Mouse (Mus musculus): ENCODE results near the gene Fmnl1. TPM values are rescaled to one million over a fixed set of nuclear protein-coding genes. Genes with fewer than 3 reads are reported as not detected.

Fmnl1 gene
- polyA plus RNA-seq, 1 experiment from 2014 or later = 7.6 TPM

DNA sequence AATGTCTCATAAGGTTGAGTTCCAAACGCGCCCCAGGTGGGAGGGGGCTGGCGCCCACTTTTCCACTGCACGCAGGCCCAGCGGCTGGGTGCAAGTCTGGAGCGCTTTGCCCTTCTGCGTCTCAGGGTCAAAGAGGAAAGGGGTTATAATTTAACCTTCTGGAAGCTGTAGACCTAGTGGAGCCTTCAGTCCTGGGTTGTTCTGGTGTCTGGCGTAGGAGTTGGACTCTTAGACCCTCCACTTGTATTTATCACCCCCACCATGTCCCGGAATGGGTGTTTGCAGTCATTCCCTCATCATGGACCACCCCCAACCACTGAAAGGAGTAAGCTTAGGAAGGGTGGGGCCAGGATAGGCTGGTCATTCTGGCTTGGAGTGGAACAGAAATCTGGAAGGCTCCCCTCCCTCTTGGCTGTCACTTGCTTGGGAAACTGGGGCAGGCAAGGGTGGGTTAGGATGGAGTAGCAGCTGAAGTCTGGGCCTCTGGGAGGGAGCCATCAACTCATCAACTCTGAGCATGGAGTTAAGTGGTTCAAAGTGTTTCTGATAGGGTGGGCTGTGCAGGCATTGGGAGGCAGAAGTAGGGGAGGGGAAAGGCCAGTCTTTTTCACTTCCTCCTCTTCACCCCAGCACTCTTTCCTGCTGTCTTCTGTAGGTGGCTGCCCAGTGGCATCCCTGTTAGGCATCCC is 940 bp downstream of the Fmnl1 start:
- Histone ChIP-seq H3K27ac (ENCODE audit: low read depth, low read length) (no peak overlapping the region), H3K4me2 (ENCODE audit: low read length) (peak overlapping the region; percentile 79), H3K9ac (ENCODE audit: low read depth, low read length) (peak overlapping the region; percentile 89), H3K27me3 (replicated peaks; ENCODE audit: control insufficient read depth, insufficient read depth, low read length) (no peaks in the 10 kb centered on the region), H3K4me1 (ENCODE audit: control insufficient read depth, insufficient read depth, low read depth, low read length) (peaks cover 26% of the 10 kb centered on the region), H3K4me3 (ENCODE audit: low read length) (peak overlapping the region; percentile 78), H3K9me3 (ENCODE audit: control insufficient read depth, low read length) (no peaks in the 10 kb centered on the region), H3K36me3 (ENCODE audit: control insufficient read depth, insufficient read depth, low read length) (no peaks in the 10 kb centered on the region)
- ATAC-seq = no peak
- WGBS = 52% methylated on average over 9 of the region's 9 CpGs

DNA sequence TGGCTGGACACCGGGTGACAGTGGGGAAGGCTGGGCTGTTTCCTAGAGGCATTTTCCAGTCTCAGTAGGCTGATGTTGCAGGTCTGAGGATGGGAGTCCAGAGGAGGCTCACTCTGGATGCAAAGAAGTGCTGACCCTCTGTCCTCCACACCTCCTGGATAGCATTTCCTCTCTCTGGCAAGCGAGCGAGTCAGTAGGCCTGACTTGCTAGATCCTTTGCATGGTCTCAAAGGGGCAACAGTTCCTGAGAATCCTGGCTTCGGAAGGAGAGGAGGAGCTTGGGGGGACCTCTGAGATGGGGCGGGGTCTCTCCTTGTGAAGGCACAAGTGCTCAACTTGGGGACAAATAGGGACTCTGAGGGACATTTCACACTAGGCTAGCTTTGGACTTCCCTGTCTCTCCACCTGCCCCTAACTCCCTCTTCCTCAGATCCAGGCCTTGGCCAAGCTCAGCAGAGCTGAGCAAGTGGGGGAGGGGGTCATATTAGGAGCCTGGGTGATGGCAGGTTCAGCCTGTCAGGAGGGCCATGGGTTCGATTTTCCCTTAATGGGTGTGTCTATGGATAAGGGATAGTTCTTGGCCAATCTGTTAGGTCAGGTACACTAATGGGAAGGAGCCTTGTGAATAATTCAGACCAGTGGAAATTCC is 1.6 kb downstream of the Fmnl1 start:
- Histone ChIP-seq H3K4me1 (ENCODE audit: control insufficient read depth, insufficient read depth, low read depth, low read length) (peaks cover 26% of the 10 kb centered on the region), H3K4me3 (ENCODE audit: low read length) (peak overlapping the region; percentile 78), H3K36me3 (ENCODE audit: control insufficient read depth, insufficient read depth, low read length) (no peaks in the 10 kb centered on the region), H3K9ac (ENCODE audit: low read depth, low read length) (peak overlapping the region; percentile 53), H3K4me2 (ENCODE audit: low read length) (peak overlapping the region; percentile 79), H3K27ac (ENCODE audit: low read depth, low read length) (no peak overlapping the region), H3K9me3 (ENCODE audit: control insufficient read depth, low read length) (no peaks in the 10 kb centered on the region), H3K27me3 (replicated peaks; ENCODE audit: control insufficient read depth, insufficient read depth, low read length) (no peaks in the 10 kb centered on the region)
- ATAC-seq = no peak
- 73% methylated on average over 6 of the region's 6 CpGs for WGBS

DNA sequence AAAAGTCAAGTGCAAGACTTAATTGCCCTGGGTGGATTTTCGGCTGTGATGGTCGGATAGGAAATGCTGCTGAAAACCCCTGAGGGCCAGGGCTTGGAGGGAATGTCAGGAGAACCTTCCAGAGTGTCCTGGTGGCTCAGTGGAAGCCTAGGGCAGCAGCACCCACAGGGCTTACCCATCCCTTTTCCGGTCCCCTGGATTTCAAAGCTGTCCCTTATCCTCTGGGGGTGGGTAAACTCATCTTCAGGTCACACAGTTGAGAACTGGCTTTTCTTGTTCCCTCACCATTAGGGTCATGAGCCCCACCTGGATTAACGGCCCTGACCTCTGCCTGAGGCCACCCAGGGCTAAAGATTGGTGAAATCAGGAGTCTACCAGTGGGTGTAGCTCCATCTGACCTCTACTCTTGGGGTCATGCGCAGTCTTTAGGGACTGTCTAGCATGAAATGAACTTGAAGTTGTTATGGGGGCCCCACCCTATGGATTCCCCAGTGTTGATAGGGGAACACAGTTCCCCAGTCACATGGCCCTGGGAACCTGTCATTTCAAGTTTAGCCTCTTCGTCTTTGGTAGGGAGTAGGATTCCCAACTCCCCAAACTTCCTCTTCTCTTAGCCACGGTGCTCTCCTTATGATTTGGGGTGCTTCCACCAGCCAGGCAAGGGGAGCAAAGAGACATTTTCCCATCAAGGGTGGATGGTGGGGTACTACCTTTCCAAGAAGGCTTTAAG is 2.3 kb downstream of the Fmnl1 start:
- Histone ChIP-seq H3K4me2 (ENCODE audit: low read length) (no peak overlapping the region; the same call in 1 of the 2 replicates), H3K9me3 (ENCODE audit: control insufficient read depth, low read length) (no peaks in the 10 kb centered on the region), H3K36me3 (ENCODE audit: control insufficient read depth, insufficient read depth, low read length) (no peaks in the 10 kb centered on the region), H3K27me3 (replicated peaks; ENCODE audit: control insufficient read depth, insufficient read depth, low read length) (no peaks in the 10 kb centered on the region), H3K27ac (ENCODE audit: low read depth, low read length) (no peak overlapping the region), H3K4me1 (ENCODE audit: control insufficient read depth, insufficient read depth, low read depth, low read length) (peaks cover 26% of the 10 kb centered on the region), H3K9ac (ENCODE audit: low read depth, low read length) (no peak overlapping the region), H3K4me3 (ENCODE audit: low read length) (no peak overlapping the region)
- no peak for ATAC-seq
- WGBS = 89% methylated on average over 7 of the region's 7 CpGs

DNA sequence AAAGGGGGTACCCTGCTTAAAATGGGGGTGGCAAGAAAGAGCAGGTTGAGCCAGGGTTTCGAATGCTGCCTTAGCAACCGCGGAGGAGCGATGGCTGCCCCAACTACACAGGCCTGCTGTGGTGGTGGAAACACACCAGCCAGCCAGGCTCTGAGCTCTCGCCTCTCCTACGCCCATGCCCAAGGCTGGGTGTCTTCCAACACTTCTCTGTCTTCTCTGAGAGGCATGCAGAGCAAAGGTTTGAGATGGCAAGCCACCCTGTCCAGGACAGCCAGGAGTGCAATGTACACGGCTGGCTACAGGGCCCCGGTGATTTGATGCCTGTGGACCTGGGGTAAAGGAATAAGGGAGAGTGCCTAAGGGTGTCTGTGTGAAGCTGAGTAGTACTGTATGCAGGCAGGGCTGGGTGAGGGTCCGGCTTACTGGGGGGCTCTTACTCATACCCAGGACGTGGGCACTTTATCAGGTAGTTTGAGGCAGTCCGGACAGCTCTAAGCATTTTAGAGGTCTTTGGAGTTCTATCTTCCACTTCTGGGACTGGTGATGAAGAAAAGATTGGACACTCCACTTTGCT is 3.0 kb downstream of the Fmnl1 start:
- 89% methylated on average over 11 of the region's 11 CpGs for WGBS
- Histone ChIP-seq H3K4me3 (ENCODE audit: low read length) (no peak overlapping the region), H3K27me3 (replicated peaks; ENCODE audit: control insufficient read depth, insufficient read depth, low read length) (no peaks in the 10 kb centered on the region), H3K9me3 (ENCODE audit: control insufficient read depth, low read length) (no peaks in the 10 kb centered on the region), H3K36me3 (ENCODE audit: control insufficient read depth, insufficient read depth, low read length) (no peaks in the 10 kb centered on the region), H3K4me1 (ENCODE audit: control insufficient read depth, insufficient read depth, low read depth, low read length) (peaks cover 25% of the 10 kb centered on the region), H3K27ac (ENCODE audit: low read depth, low read length) (no peak overlapping the region), H3K4me2 (ENCODE audit: low read length) (no peak overlapping the region), H3K9ac (ENCODE audit: low read depth, low read length) (no peak overlapping the region)
- ATAC-seq = no peak

DNA sequence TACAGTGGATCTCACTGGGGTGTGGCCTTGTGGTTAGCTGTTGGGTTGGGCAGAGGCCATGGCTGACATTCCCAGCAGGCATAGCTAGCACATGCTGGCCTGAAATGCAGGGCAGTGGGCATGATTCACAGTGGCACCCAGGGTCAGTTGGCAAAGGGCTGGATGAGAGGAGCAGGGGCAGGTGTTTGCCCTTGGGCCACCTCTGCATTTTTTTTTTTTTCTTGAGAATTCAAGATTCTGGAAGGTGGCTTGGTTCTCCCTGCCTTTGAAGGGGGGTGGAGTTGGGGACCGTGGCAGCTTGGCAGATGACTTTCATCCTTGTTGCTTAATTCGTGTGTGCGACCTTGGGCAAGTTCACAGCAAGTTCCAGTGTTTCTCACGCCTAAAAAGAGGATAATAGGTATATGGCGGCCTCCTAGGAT is 3.5 kb downstream of the Fmnl1 start:
- ATAC-seq = no peak
- Histone ChIP-seq H3K4me1 (ENCODE audit: control insufficient read depth, insufficient read depth, low read depth, low read length) (peaks cover 20% of the 10 kb centered on the region), H3K27me3 (replicated peaks; ENCODE audit: control insufficient read depth, insufficient read depth, low read length) (no peaks in the 10 kb centered on the region), H3K27ac (ENCODE audit: low read depth, low read length) (no peak overlapping the region), H3K9me3 (ENCODE audit: control insufficient read depth, low read length) (no peaks in the 10 kb centered on the region), H3K4me3 (ENCODE audit: low read length) (no peak overlapping the region), H3K4me2 (ENCODE audit: low read length) (no peak overlapping the region), H3K36me3 (ENCODE audit: control insufficient read depth, insufficient read depth, low read length) (no peaks in the 10 kb centered on the region), H3K9ac (ENCODE audit: low read depth, low read length) (no peak overlapping the region)
- WGBS = 76% methylated on average over 5 of the region's 5 CpGs

DNA sequence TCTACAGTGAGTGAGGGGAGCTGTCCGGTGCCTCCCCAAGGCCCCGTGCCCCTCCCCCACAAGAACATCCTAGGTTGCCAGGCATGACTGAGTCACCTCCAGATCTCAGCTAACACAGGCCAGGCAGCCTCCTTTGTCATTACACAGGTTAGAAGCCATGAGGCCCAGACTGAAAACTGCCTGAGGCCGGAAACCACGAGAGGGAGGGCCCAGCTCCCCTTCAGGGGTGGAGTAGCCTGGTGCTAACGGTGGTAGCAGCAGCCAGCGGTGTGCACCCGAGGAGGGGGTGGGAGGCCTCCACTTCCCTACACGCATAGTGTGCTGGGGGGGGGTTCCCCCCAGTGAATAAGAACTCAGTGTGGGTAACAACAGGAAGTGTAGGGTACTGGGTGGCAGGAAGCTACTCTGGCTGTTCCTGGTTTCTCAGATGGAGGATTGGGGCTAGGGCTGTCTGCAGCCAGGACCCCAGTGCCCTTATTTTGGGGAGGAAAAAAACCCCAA is 4.0 kb downstream of the Fmnl1 start:
- ATAC-seq = no peak
- no peaks in the 10 kb centered on the region for H3K9me3 ChIP-seq (ENCODE audit: control insufficient read depth, low read length)
- H3K4me1 ChIP-seq (ENCODE audit: control insufficient read depth, insufficient read depth, low read depth, low read length) = peaks cover 18% of the 10 kb centered on the region
- WGBS = 52% methylated on average over 8 of the region's 8 CpGs
- H3K4me2 ChIP-seq (ENCODE audit: low read length) = no peak overlapping the region
- H3K27ac ChIP-seq (ENCODE audit: low read depth, low read length) = no peak overlapping the region
- no peak overlapping the region for H3K4me3 ChIP-seq (ENCODE audit: low read length)
- no peaks in the 10 kb centered on the region for H3K27me3 ChIP-seq (replicated peaks; ENCODE audit: control insufficient read depth, insufficient read depth, low read length)
- H3K9ac ChIP-seq (ENCODE audit: low read depth, low read length) = no peak overlapping the region; the same call in 1 of the 2 replicates
- no peaks in the 10 kb centered on the region for H3K36me3 ChIP-seq (ENCODE audit: control insufficient read depth, insufficient read depth, low read length)

DNA sequence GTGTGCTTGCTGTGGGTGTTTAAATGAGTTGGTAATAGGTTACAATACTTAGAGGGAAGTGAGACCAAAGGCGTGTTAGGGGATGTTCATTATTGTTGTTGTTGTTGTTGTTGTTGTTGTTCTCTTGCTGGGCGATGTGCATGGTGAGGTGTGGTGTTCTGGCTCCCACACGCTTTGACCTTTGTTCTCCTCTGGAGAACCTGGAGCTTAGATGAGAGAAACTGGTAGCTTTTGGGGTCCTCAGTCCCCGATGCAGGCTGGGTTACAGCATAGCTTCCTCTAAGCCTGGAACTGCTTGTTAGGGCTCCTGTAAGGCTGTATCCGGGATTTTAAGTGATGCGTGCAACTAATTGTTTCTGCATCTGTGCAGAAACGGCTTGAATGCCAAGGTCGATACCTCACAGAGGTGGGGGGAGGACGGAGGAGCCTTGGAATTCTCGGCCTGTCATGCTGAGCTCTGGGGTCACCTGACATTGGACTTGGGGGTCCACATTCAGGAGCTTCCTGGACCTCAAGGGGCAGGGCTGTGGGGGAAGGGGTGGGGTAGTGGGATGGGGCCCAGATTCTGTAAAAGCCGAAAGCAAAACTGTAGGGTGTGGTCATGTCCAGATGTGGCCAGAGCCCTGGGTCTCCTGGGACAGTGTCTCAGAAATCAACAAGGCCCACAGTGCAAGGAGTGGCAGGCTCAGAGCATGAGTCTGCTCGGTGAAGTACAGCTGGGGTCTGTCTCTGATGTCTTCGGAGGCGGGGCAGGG is 5.0 kb downstream of the Fmnl1 start:
- H3K4me1 ChIP-seq (ENCODE audit: control insufficient read depth, insufficient read depth, low read depth, low read length) = peaks cover 16% of the 10 kb centered on the region
- 75% methylated on average over 14 of the region's 14 CpGs for WGBS
- no peak for ATAC-seq

DNA sequence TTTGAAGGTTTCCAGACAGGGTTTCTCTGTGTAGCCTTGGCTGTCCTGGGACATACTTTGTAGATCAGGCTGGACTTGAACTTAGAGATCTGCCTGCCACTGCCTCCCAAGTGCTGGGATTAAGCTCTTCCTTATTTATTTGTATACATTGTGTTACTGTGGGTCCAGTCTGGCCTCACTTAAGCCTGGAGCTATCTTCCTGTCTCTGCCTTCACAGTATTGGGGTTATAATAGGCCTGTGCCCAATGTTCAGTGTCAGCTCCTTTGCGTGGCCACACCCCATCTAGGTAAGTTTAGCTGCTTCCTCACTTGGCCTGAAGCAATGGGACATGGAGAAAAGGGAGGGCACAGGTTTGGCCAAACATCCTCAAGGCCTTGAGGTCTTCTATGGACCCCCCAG is 5.6 kb downstream of the Fmnl1 start:
- Histone ChIP-seq H3K27ac (ENCODE audit: low read depth, low read length) (no peak overlapping the region), H3K9me3 (ENCODE audit: control insufficient read depth, low read length) (no peaks in the 10 kb centered on the region), H3K27me3 (replicated peaks; ENCODE audit: control insufficient read depth, insufficient read depth, low read length) (no peaks in the 10 kb centered on the region), H3K36me3 (ENCODE audit: control insufficient read depth, insufficient read depth, low read length) (no peaks in the 10 kb centered on the region), H3K4me1 (ENCODE audit: control insufficient read depth, insufficient read depth, low read depth, low read length) (peaks cover 16% of the 10 kb centered on the region), H3K9ac (ENCODE audit: low read depth, low read length) (no peak overlapping the region), H3K4me2 (ENCODE audit: low read length) (no peak overlapping the region), H3K4me3 (ENCODE audit: low read length) (no peak overlapping the region)
- 94% methylated on average over 1 of the region's 1 CpGs for WGBS
- ATAC-seq = no peak

More for the DNA sequence above, 5.0 kb downstream of the Fmnl1 start:
- Histone ChIP-seq H3K36me3 (ENCODE audit: control insufficient read depth, insufficient read depth, low read length) (no peaks in the 10 kb centered on the region), H3K9me3 (ENCODE audit: control insufficient read depth, low read length) (no peaks in the 10 kb centered on the region), H3K27ac (ENCODE audit: low read depth, low read length) (no peak overlapping the region), H3K27me3 (replicated peaks; ENCODE audit: control insufficient read depth, insufficient read depth, low read length) (no peaks in the 10 kb centered on the region), H3K9ac (ENCODE audit: low read depth, low read length) (no peak overlapping the region), H3K4me2 (ENCODE audit: low read length) (no peak overlapping the region), H3K4me3 (ENCODE audit: low read length) (no peak overlapping the region)

All from hindbrain, embryonic 16.5 days (tissue).